Mouse (Mus musculus) ES-Bruce4 (cell line): Measurements from ENCODE around the gene Ubiad1.

Experiments
- CTCF ChIP-seq: IDR thresholded peaks from one replicate; pipeline ENCODE4 v1.8.1; 2011; ENCODE audit warnings: low read depth, low read length
- POLR2A ChIP-seq: IDR thresholded peaks from one replicate; pipeline ENCODE4 v1.8.1; 2011; ENCODE audit warnings: low read length; ENCODE audit not compliant: insufficient read depth

- TF ChIP-seq CTCF (no peak), POLR2A (no peak)
Observed at GRCm38 (mm10) chr4:148481557-148482168, 37.1 kb upstream of the Ubiad1 start.
